Mouse (Mus musculus) kidney, embryonic 16.5 days (tissue): ENCODE measurements around the gene Vip. TPM values are rescaled to one million over a fixed set of nuclear protein-coding genes. Genes with fewer than 3 reads are reported as not detected.

ENCODE experiments used
- polyA plus RNA-seq: library from polyadenylated mRNA; unstranded; fragments of >200 nt; fragmentation: Nextera tagmentation; extraction: Ambion mirVana; gene quantifications from 2 replicates; pipeline ENCODE4 v1.2.1, GENCODE M21; 2015

Vip gene
- polyA plus RNA-seq, 1 experiment from 2014 or later, result 3.9 TPM

Other genes with a start within 250 kb of the Vip start
- gene Syne1, start 87.7 kb upstream of the Vip start, polyA plus RNA-seq, result 5.2 and 5.3 TPM in 2 replicates
- gene Myct1, start 45.4 kb upstream of the Vip start, polyA plus RNA-seq, result 10.5 and 11.1 TPM in 2 replicates
- gene Fbxo5, start 166.4 kb downstream of the Vip start, polyA plus RNA-seq, result 73.7 and 79.4 TPM in 2 replicates
- gene Mtrf1l, start 184.7 kb downstream of the Vip start, polyA plus RNA-seq, result 13.5 and 14.2 TPM in 2 replicates